Mouse (Mus musculus) erythroblast, embryonic 14.5 days (primary cell): ENCODE measurements at regions not wholly inside any gene's neighbourhood (a gene's known extent, or its start where the extent isn't known, plus 50 kb on each side); places are given as distances from the start of the nearest gene placed in this dataset.

Experiments
- H3K27me3 ChIP-seq: 2 replicates; pipeline ENCODE4 v1.6.1; 2012; ENCODE audit warnings: inconsistent platforms; ENCODE audit not compliant: control insufficient read depth
- H3K36me3 ChIP-seq: 2 replicates; pipeline ENCODE4 v1.6.1; 2012; ENCODE audit warnings: mild to moderate bottlenecking, inconsistent platforms; ENCODE audit not compliant: control insufficient read depth
- H3K4me1 ChIP-seq: 2 replicates; pipeline ENCODE4 v1.6.1; 2012; ENCODE audit warnings: inconsistent platforms; ENCODE audit not compliant: control insufficient read depth
- H3K4me3 ChIP-seq: replicated peaks from 2 replicates; pipeline ENCODE3; 2012; ENCODE audit warnings: moderate library complexity, mild to moderate bottlenecking, inconsistent platforms
- H3K9me3 ChIP-seq: 2 replicates; pipeline ENCODE4 v1.6.1; 2012; ENCODE audit warnings: low read length, inconsistent platforms, mixed read lengths; ENCODE audit not compliant: control insufficient read depth
- GATA1 ChIP-seq: IDR thresholded peaks from 2 replicates; pipeline ENCODE4 v1.6.1; 2012; ENCODE audit warnings: low read length, inconsistent platforms, mixed read lengths
- TAL1 ChIP-seq: IDR thresholded peaks from 3 replicates; pipeline ENCODE4 v1.6.1; 2012; ENCODE audit warnings: low read length, inconsistent platforms, mixed read lengths

DNA sequence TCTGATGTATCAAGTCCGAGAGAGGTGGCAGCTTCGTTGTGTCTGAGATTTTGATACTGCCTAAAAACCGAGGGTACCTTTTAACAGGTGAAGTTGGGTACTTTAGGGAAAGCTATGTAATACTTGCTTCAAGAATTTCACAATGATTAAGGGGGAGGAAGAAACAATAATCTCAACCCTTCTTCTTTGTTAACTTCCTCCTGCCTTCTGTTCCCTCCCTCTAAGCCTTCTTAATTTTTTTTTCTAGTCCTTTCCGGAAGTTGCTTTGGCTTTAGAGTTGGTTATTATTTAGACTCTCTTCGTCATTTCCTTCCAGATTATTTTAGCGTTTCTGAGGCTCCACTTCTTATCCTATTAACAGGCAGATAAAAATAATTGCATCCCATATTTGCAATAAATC is 121.2 kb downstream of the Btg1 start:
- no peak overlapping the region for H3K4me3 ChIP-seq
- no peaks in the 10 kb centered on the region for H3K27me3 ChIP-seq
- no peaks in the 10 kb centered on the region for H3K9me3 ChIP-seq
- no peaks in the 10 kb centered on the region for H3K36me3 ChIP-seq
- TF ChIP-seq GATA1 = no peak
- no peak for TF ChIP-seq TAL1
- no peaks in the 10 kb centered on the region for H3K4me1 ChIP-seq

DNA sequence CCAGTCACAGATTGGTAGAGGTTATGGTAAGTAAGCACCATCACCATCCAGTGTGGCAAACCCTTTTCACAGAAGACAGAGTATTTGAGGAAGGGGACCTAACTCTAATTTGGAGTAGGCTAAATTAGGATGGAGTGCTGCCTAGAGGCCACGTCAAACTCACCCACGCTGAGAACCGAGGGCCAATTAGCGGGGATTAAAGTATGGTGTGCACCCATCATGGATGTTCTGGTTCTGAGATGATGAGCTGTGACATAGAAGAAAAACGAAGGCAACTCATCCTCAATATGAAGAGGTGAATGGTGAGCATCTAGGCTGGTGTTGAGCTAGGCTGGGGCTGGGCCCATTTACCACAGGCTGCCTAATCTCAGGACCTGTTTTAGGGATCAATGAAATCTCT is 121.8 kb downstream of the Btg1 start:
- no peak overlapping the region for H3K4me3 ChIP-seq
- no peaks in the 10 kb centered on the region for H3K9me3 ChIP-seq
- H3K4me1 ChIP-seq = no peaks in the 10 kb centered on the region
- H3K36me3 ChIP-seq = no peaks in the 10 kb centered on the region
- TF ChIP-seq GATA1 (no peak), TAL1 (no peak)
- no peaks in the 10 kb centered on the region for H3K27me3 ChIP-seq

GRCm38 (mm10) chr10:96744167-96744777 is 127.5 kb downstream of the Btg1 start:
- Histone ChIP-seq H3K4me3 (no peak overlapping the region), H3K4me1 (no peaks in the 10 kb centered on the region), H3K9me3 (no peaks in the 10 kb centered on the region), H3K27me3 (no peaks in the 10 kb centered on the region), H3K36me3 (no peaks in the 10 kb centered on the region)
- no peak for TF ChIP-seq TAL1

DNA sequence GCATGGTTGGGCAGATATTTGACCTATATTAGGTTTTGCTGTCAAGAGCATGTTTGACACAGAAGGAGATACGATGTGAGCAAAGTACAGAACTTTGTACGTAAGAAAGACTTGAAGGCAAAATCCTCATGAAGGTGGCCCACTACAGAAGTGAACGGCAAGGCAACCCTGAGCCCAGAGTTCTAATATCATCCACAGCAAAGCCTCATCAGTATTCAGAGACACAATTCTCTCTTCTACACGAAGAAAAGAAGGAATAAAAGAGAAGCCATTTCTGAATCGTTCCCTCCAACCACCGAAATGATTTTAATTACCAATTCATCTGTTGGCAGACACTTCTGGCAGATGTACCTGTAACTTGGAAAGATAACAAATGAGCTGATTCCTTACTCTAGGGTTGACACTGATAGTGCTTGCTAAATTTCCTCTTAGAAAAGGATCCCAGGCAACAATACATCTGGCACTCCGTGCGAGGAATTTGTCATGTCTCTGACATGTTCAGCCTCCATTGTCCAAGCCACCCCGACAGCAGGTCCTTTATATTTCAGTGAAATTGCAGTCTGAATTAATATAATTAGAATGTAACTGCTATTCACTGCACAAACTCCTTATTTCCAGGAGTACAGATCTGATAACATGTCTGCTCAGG is 130.3 kb downstream of the Btg1 start:
- TF ChIP-seq GATA1 (no peak), TAL1 (no peak)
- Histone ChIP-seq H3K9me3 (no peaks in the 10 kb centered on the region), H3K36me3 (no peaks in the 10 kb centered on the region), H3K4me1 (no peaks in the 10 kb centered on the region), H3K4me3 (no peak overlapping the region), H3K27me3 (peaks cover 7% of the 10 kb centered on the region)

GRCm38 (mm10) chr10:96750861-96751260 is 134.1 kb downstream of the Btg1 start:
- Histone ChIP-seq H3K9me3 (no peaks in the 10 kb centered on the region), H3K36me3 (no peaks in the 10 kb centered on the region), H3K4me3 (no peak overlapping the region), H3K4me1 (no peaks in the 10 kb centered on the region), H3K27me3 (peaks cover 7% of the 10 kb centered on the region)
- TF ChIP-seq TAL1 (no peak), GATA1 (no peak)

DNA sequence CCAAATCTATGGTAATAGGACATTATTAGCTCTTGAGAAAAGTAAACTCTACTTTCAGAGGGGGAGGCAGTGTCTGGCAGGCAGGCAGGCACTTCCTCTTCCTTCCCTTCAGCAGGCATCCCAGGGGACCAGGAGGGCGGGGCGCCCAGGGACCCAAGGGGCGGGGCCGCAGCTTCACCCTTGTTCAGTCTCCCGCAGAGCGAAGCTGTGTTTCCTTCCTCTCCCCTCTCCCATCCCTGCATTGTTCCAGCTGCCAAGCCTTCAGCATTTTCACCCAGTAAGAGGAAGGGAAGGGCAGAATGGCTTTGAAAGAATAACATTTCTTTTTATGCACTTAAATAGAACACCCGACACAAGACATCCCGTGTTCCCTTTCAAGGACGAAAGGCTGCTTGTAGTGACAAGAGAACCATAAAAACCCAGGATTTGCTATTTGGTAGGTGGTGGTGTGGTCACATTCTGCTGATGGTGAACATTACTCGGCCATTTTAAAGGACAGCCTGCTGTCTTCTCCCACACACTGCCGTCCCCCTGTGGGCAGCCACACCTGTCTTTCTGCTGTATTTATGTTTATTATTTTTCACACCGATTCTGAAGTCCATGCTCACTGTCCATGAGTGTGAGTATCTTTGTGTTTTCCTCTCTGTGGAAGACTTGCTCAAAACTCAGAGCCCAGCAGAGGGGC is 134.9 kb downstream of the Btg1 start:
- TF ChIP-seq GATA1 (no peak), TAL1 (no peak)

GRCm38 (mm10) chr10:96752531-96752930 is 135.7 kb downstream of the Btg1 start:
- TF ChIP-seq GATA1 = no peak
- no peak for TF ChIP-seq TAL1
- Histone ChIP-seq H3K9me3 (no peaks in the 10 kb centered on the region), H3K36me3 (no peaks in the 10 kb centered on the region), H3K27me3 (peaks cover 7% of the 10 kb centered on the region), H3K4me1 (0 out of 2 replicates have a peak, but pooled peaks cover 1% of the 10 kb centered on the region), H3K4me3 (no peak overlapping the region)

More for the DNA sequence above, 134.9 kb downstream of the Btg1 start:
- Histone ChIP-seq H3K9me3 (no peaks in the 10 kb centered on the region), H3K4me1 (no peaks in the 10 kb centered on the region), H3K4me3 (no peak overlapping the region), H3K36me3 (no peaks in the 10 kb centered on the region), H3K27me3 (peaks cover 7% of the 10 kb centered on the region)

DNA sequence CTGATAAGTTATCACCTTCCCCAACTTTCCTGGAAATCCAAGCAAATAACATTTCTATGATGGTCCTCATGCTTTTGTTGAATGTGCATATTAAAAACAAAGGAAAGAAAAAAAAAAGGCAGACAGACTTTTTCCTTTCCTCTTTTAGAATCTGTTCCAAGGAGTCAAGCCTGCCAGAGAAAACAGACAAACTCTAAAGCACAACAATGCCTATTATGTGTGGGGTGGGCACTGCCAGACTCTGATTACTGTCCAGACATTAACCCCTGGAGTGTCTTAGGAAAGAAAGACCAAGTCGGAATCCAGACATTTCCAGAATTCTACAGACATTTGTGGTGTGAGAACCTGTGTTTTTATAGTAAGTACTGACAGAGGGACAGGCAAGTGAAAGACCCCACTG is 136.7 kb downstream of the Btg1 start:
- H3K4me3 ChIP-seq = no peak overlapping the region
- H3K27me3 ChIP-seq = peaks cover 7% of the 10 kb centered on the region
- no peaks in the 10 kb centered on the region for H3K36me3 ChIP-seq
- 0 out of 2 replicates have a peak, but pooled peaks cover 1% of the 10 kb centered on the region for H3K4me1 ChIP-seq
- TF ChIP-seq TAL1 (no peak), GATA1 (no peak)
- H3K9me3 ChIP-seq = no peaks in the 10 kb centered on the region

DNA sequence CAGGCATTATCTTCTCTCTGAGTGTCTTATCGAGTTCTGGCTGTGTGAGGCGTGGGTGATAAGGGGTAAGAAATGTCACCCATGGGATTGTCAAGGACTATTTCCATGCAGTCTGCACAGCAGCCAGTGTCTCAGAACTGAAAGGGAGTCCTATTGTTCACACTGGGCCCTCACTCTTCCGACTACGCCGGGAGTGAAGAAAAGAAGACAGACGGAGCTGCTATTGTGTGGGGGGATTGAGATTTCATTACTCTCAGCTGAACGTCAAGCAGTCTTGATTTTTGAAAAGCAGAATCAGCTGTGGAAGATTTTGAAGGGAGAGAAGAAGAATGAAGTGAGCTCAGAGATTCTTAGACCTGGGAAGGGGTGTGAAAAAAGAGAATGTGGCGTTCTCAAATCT is 138.9 kb downstream of the Btg1 start:
- peaks cover 7% of the 10 kb centered on the region for H3K27me3 ChIP-seq
- H3K36me3 ChIP-seq = no peaks in the 10 kb centered on the region
- H3K4me3 ChIP-seq = no peak overlapping the region
- H3K9me3 ChIP-seq = no peaks in the 10 kb centered on the region
- no peak for TF ChIP-seq TAL1
- no peak for TF ChIP-seq GATA1
- 0 out of 2 replicates have a peak, but pooled peaks cover 1% of the 10 kb centered on the region for H3K4me1 ChIP-seq
